Mouse (Mus musculus) Patski (cell line): ENCODE results near the gene Gba2. TPM values are rescaled to one million over a fixed set of nuclear protein-coding genes. Genes with fewer than 3 reads are reported as not detected.

Source experiments
- ATAC-seq: fragments of 100-300 bp; one replicate; pipeline ENCODE4 v1.8.0; 2021
- CTCF ChIA-PET: fragments of 350-600 bp; sonication (Branson Sonifier 250); formaldehyde crosslinking; loops from one replicate; lab custom pipeline; 2022; ENCODE audit warnings: inconsistent platforms; lab: Charles Lee
- POLR2A ChIA-PET: fragments of 350-600 bp; sonication (Branson Sonifier 250); formaldehyde crosslinking; loops from one replicate; lab custom pipeline; 2022; ENCODE audit warnings: antibody characterized with exemption, inconsistent platforms; lab: Charles Lee
- DNase-seq: peaks from one replicate; pipeline ENCODE4 v3.0.0-alpha.2; 2011; ENCODE audit warnings: low read depth, low spot score
- H3K27me3 ChIP-seq: fragments of 371-371 bp; one replicate; pipeline ENCODE4 v1.5.1; 2021
- CTCF ChIP-seq: fragments of 100-300 bp; IDR thresholded peaks from one replicate; pipeline ENCODE4 v1.5.1; 2021
- in situ Hi-C: fragments of 300-500 bp; cut with MboI; formaldehyde crosslinking; loops from 3 replicates; pipeline ENCODE4 v1.11.1; 2018; ENCODE audit warnings: low pct_unique_long_range_greater_than_20kb, mixed read lengths
- polyA plus RNA-seq: library from polyadenylated mRNA; unstranded; gene quantifications from one replicate; pipeline ENCODE4 v1.2.3, GENCODE M21; 2021

Gene Gba2
- polyA plus RNA-seq, 1 experiment from 2014 or later = 12.5 TPM

- ChIA-PET POLR2A (interaction anchor here (0.7 to 1.8 kb wide), 2 partner anchors 16 to 150 kb away, joined by 3 to 4 read pairs; no protein-coding TSS in a partner anchor), CTCF (interaction anchor here (0.8 to 2.8 kb wide), 7 partner anchors 10 to 109 kb away, joined by 3 to 9 read pairs (median 3); partner anchors contain the start of genes Ccdc107, Gba2 and Rgp1)
- no peak for TF ChIP-seq CTCF
- DNase-seq (no peak), ATAC-seq (no peak)
- in situ Hi-C loops = no loop called here
- no peaks in the 10 kb centered on the region for H3K27me3 ChIP-seq
Measured at GRCm38 (mm10) chr4:43562769-43563600, 15.7 kb downstream of the Gba2 start.

GRCm38 (mm10) chr4:43561997-43562768 lies 16.5 kb downstream of the Gba2 start, which contains the start of the genes Creb3 and Tln1:
Gene Creb3 (plus strand): TSS chr4:43562332.
Gene Tln1 (minus strand): TSS chr4:43562691.
- ChIA-PET CTCF (interaction anchor here (1.2 to 2.8 kb wide), 5 partner anchors 10 to 69 kb away, joined by 3 to 9 read pairs (median 5); partner anchors contain the start of gene Ccdc107), POLR2A (interaction anchor here (0.6 to 1.8 kb wide), 5 partner anchors 16 to 709 kb away, joined by 3 to 9 read pairs (median 4); partner anchors contain the start of genes Gba2 and Rgp1)
- TF ChIP-seq CTCF = no peak
- in situ Hi-C loops = no loop called here
- no peaks in the 10 kb centered on the region for H3K27me3 ChIP-seq
- peak; percentile 84 for DNase-seq
- ATAC-seq = peak; percentile 76

GRCm38 (mm10) chr4:43561436-43561996 lies 17.2 kb downstream of the Gba2 start:
- POLR2A ChIA-PET = interaction anchor here (0.6 to 1.8 kb wide), 6 partner anchors 17 to 709 kb away, joined by 3 to 9 read pairs (median 4); partner anchors contain the start of genes Gba2 and Rgp1

GRCm38 (mm10) chr4:43560976-43561375 lies 17.7 kb downstream of the Gba2 start:
- ATAC-seq = no peak
- POLR2A ChIA-PET = interaction anchor here (0.6 to 1.7 kb wide), 5 partner anchors 8 to 62 kb away, joined by 3 to 9 read pairs (median 4); partner anchors contain the start of genes Gba2 and Rgp1
- TF ChIP-seq CTCF = no peak

More at GRCm38 (mm10) chr4:43561436-43561996, 17.2 kb downstream of the Gba2 start:
- no peaks in the 10 kb centered on the region for H3K27me3 ChIP-seq
- in situ Hi-C loops = no loop called here
- CTCF ChIA-PET = interaction anchor here (1.2 to 2.8 kb wide), 4 partner anchors 9 to 68 kb away, joined by 3 to 9 read pairs (median 5); no protein-coding TSS in a partner anchor
- DNase-seq (no peak), ATAC-seq (no peak)
- no peak for TF ChIP-seq CTCF

GRCm38 (mm10) chr4:43560243-43560611 lies 18.4 kb downstream of the Gba2 start:
- DNase-seq = no peak
- CTCF ChIA-PET = interaction anchor here (1.1 to 2.8 kb wide), 2 partner anchors 8 to 11 kb away, joined by 4 to 9 read pairs; no protein-coding TSS in a partner anchor
- H3K27me3 ChIP-seq = no peaks in the 10 kb centered on the region
- TF ChIP-seq CTCF = no peak
- POLR2A ChIA-PET = interaction anchor here (0.6 to 1.7 kb wide), 6 partner anchors 9 to 110 kb away, joined by 3 to 5 read pairs (median 3); no protein-coding TSS in a partner anchor
- in situ Hi-C loops = no loop called here
- no peak for ATAC-seq

More at GRCm38 (mm10) chr4:43560976-43561375, 17.7 kb downstream of the Gba2 start:
- no peak for DNase-seq
- CTCF ChIA-PET = interaction anchor here (1.2 to 2.8 kb wide), 2 partner anchors 8 to 33 kb away, joined by 3 to 9 read pairs; no protein-coding TSS in a partner anchor
- in situ Hi-C loops = no loop called here
- H3K27me3 ChIP-seq = no peaks in the 10 kb centered on the region

- POLR2A ChIA-PET = interaction anchor here (0.5 to 0.6 kb wide), 5 partner anchors 16 to 455 kb away, joined by 3 to 9 read pairs (median 4); no protein-coding TSS in a partner anchor
- no peak for ATAC-seq
Measured at GRCm38 (mm10) chr4:43559519-43560242, 19.0 kb downstream of the Gba2 start.

GRCm38 (mm10) chr4:43558631-43559356 lies 19.9 kb downstream of the Gba2 start:
- in situ Hi-C loops = no loop called here
- CTCF ChIA-PET = interaction anchor here (1.0 to 2.7 kb wide), 6 partner anchors 10 to 31 kb away, joined by 3 to 12 read pairs (median 4); no protein-coding TSS in a partner anchor
- no peaks in the 10 kb centered on the region for H3K27me3 ChIP-seq
- peak; percentile 10 for ATAC-seq
- POLR2A ChIA-PET = interaction anchor here (0.6 kb wide), 1 partner anchor 42 kb away, joined by 4 read pairs; no protein-coding TSS in a partner anchor
- TF ChIP-seq CTCF = no peak
- DNase-seq = no peak

More at GRCm38 (mm10) chr4:43559519-43560242, 19.0 kb downstream of the Gba2 start:
- CTCF ChIA-PET = interaction anchor here (1.1 to 2.7 kb wide), 3 partner anchors 11 to 29 kb away, joined by 4 to 12 read pairs (median 4); no protein-coding TSS in a partner anchor
- TF ChIP-seq CTCF = no peak
- no peak for DNase-seq
- in situ Hi-C loops = no loop called here
- no peaks in the 10 kb centered on the region for H3K27me3 ChIP-seq

GRCm38 (mm10) chr4:43558028-43558630 lies 20.5 kb downstream of the Gba2 start:
- ChIA-PET CTCF (interaction anchor here (1.0 to 2.7 kb wide), 5 partner anchors 11 to 30 kb away, joined by 3 to 12 read pairs (median 3); no protein-coding TSS in a partner anchor), POLR2A (no interaction called here)
- DNase-seq (peak; percentile 51), ATAC-seq (peak; percentile 6)
- no peak for TF ChIP-seq CTCF
- in situ Hi-C loops = no loop called here
- no peaks in the 10 kb centered on the region for H3K27me3 ChIP-seq
